Mouse (Mus musculus) mouse trophoblast stem cell (cell line): ENCODE results near the gene Ctss.

ENCODE experiments used
- in situ Hi-C, 2 experiments: fragments of 300-500 bp; cut with MseI, MboI; formaldehyde crosslinking; loops; 2 replicates in 1 of 2; 3 replicates in 1 of 2; pipeline ENCODE4 v1.15.1; 2025

Gene Ctss

GRCm38 (mm10) chr3:95526622-95527211 lies at the start of gene Ctss:
Ctss (plus strand) TSS chr3:95526786.
- in situ Hi-C loops = no loop called here

GRCm38 (mm10) chr3:95478966-95479365 lies 47.6 kb upstream of the Ctss start:
- in situ Hi-C loops = no loop called here

DNA sequence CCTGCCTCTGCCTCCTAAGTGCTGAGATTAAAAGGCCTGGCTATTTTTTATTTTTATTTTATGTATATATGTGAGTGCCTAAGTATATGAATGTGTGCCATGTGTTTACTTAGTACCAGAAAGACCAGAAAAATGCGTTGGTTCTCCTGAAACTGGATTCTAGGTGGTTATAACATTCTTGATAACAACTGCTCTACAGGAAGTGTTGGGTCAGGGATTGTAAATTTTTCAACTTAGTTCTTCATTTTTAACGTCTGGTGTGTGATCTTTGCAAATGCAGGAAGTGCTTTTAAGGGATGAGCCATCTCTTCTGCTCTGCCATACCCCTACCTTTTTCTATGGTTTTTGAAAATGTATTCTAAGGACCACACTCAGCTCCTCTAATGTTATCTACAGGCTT lies 40.2 kb upstream of the Ctss start:
- in situ Hi-C loops = no loop called here

- in situ Hi-C loops = no loop called here
Measured at GRCm38 (mm10) chr3:95488679-95489078, 37.9 kb upstream of the Ctss start.

GRCm38 (mm10) chr3:95490238-95490637 lies 36.3 kb upstream of the Ctss start:
- in situ Hi-C loops = no loop called here

GRCm38 (mm10) chr3:95494342-95494741 lies 32.2 kb upstream of the Ctss start:
- in situ Hi-C loops = no loop called here

GRCm38 (mm10) chr3:95498229-95498628 lies 28.4 kb upstream of the Ctss start:
- in situ Hi-C loops = no loop called here

- in situ Hi-C loops = no loop called here
Measured at GRCm38 (mm10) chr3:95499024-95499423, 27.6 kb upstream of the Ctss start, which contains the start of gene Ctsk. Ctsk (plus strand) TSS chr3:95499256.

- in situ Hi-C loops = no loop called here
Measured at GRCm38 (mm10) chr3:95499496-95500140, 27.0 kb upstream of the Ctss start.

DNA sequence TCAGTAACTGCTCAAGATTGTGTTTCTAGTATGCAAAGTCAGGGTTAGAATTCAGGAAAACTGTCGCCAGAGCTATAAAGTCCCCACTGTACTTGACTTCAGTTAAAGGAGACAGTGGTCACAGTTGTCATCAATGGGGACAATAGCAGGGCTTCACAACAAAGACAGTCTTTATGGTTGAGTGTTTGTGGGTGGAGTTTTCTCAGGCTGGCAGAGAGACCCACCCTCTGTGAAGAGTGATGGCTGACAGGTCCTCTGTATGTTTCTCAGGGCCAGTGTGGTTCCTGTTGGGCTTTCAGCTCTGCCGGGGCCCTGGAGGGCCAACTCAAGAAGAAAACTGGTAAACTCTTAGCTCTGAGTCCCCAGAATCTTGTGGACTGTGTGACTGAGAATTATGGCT lies 24.3 kb upstream of the Ctss start:
- in situ Hi-C loops = no loop called here

DNA sequence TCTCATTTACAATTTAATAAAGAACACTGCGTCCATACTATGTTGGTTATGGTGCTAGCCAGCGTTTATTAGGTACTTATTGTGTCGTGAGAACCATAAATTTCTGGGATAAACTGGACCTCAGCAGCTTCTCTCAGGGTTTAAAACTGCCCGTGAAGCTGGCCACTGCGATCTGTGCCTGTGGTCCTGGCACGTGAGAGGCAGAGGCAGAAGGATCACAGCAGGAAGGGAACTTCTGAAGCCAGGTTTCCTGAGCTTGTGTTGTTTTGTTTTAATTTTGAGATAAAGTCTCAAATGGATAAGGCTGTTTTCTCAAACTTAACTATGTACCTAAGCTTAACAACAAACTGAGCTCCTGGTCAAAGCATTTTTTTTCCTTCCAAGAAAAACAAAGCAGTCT lies 17.2 kb upstream of the Ctss start:
- in situ Hi-C loops = no loop called here

DNA sequence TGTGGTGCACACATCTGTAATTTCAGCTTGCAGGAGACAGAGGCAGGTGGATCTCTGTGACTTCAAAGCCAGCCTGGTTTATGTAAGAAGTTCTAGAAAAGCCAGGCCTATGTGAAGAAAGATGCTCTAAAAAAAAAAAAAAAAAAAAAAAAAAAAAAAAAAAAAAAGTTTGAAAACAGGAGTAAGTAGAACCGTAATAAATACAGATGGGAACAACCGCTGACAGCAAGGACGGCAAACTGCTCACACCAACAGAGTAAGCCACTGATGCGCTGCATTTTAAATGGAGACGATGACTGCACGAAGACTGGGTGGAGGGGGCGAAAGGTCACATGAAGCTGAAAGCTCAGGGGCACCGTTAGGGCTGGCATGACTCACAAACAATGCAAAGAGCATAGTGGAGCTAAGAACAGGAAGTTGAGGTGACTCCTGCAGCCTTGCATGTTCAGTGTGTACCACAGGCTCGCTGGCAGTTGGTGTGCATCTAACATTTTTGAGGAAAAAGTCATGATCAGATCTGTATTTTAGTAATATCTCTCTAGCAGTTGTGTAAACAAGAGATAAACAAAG lies 14.9 kb upstream of the Ctss start:
- in situ Hi-C loops = no loop called here

DNA sequence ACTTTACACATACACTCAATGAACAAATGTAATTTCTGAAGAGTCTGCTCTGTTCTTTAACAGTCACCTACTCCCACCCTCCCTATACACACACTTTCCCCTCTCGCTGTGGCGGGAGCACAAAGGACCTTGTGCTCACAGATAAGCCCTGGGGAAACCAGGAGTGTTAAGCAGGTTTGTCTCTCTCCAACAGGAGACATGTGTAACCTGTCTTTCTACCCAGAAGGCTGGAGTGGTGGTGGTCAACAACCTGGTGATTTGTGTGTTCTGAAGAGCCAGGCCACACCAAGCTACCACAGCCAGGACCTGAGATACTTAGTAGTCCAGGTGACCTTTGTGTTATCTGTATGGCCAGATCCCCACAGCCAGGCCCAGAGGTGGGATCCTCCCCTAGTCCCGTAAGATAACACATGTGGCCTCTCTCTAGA lies 10.0 kb upstream of the Ctss start:
- in situ Hi-C loops = no loop called here

- in situ Hi-C loops = no loop called here
Measured at GRCm38 (mm10) chr3:95517493-95517898, 9.1 kb upstream of the Ctss start.

DNA sequence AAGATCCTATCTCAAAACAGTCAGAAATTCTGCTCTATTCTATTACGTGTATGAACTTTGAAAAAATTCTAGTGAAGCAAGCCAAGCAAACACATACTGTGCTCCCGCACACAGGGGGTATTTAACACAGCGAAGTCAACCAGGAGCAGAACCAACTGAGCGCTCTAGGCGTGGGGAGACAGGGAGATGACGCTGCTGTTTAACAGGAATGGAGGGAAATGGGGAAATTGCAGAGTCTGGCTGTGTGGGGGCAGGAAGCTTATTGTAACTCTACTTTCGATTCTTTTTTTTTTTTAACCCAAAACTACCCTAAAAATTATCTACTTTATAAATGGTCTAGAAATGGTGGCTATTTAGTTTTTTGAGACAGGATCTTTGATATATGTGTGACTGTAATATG lies 7.7 kb upstream of the Ctss start:
- in situ Hi-C loops = no loop called here

DNA sequence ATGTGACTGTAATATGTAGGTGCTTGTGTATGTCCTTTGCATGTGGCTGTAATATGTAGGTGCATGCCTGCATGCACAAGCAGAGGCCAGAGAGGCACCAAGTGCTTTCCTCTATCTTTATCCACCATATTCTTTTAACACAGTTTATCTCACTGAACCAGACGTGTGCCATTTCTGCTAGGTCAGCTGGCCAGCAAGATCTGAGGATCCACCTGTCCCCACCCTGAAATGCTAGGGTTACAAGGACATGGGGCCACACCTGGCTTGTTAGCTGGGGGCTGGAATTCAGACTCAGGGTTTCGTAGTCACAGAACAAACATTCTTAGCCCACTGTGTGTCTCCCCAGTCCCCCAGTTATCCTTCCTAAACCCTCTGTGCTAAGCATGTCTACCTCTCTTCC lies 7.3 kb upstream of the Ctss start:
- in situ Hi-C loops = no loop called here

DNA sequence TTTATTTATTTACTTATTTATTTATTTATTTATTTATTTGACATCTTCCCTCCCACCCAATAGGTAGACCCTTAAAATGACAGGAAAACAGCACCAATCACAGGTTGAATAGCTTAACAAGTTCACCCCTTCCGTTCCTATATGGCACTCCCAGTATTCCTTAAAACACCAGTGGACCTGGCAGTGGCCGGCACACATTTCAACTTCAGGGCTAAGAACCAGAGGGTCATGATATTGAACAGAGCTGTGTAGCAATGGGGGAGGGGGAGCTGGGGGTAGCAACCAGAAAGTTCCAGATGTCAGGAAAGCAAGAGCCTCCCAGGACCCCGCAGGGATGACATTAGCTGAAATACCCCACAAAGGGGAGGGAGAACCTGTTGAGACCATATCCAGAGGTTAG lies 6.5 kb upstream of the Ctss start:
- in situ Hi-C loops = no loop called here

DNA sequence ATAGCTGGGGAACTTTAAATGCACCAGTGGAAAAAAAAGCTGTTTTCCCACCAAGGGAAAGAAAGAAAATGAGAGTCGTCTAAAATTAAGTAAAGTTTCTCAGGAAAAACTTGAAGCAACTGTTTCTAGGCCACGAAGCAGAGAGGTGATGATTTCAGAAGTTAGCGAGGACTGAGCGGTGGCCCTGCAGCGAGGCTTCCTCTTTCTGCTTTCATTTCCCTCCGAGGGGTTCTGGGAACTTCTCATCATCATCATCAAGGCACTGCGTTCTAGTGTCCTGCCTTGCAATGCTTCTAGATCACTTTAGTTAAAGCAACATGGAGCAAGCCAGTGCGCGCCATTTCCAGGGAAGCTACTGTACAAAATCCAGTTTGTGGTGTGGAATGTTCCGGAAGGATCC lies 5.4 kb upstream of the Ctss start:
- in situ Hi-C loops = no loop called here

GRCm38 (mm10) chr3:95523662-95524061 lies 2.9 kb upstream of the Ctss start:
- in situ Hi-C loops = no loop called here

- in situ Hi-C loops = no loop called here
Measured at GRCm38 (mm10) chr3:95524673-95525072, 1.9 kb upstream of the Ctss start.

GRCm38 (mm10) chr3:95526111-95526510 lies 475 bp upstream of the Ctss start:
- in situ Hi-C loops = no loop called here

- in situ Hi-C loops = no loop called here
Measured at GRCm38 (mm10) chr3:95529814-95530213, 3.2 kb downstream of the Ctss start.

GRCm38 (mm10) chr3:95531025-95531424 lies 4.4 kb downstream of the Ctss start:
- in situ Hi-C loops = no loop called here
